Mouse (Mus musculus) stomach, postnatal 0 days (tissue): Measurements from ENCODE around the gene Zbtb22.

ENCODE experiments used
- CTCF ChIP-seq: IDR thresholded peaks from 2 replicates; pipeline ENCODE4 v1.5.1; 2016; ENCODE audit warnings: antibody characterized with exemption, low read depth, mild to moderate bottlenecking, moderate library complexity
- EP300 ChIP-seq: optimal IDR thresholded peaks from 2 replicates; pipeline ENCODE3; 2016; ENCODE audit warnings: antibody characterized with exemption

DNA sequence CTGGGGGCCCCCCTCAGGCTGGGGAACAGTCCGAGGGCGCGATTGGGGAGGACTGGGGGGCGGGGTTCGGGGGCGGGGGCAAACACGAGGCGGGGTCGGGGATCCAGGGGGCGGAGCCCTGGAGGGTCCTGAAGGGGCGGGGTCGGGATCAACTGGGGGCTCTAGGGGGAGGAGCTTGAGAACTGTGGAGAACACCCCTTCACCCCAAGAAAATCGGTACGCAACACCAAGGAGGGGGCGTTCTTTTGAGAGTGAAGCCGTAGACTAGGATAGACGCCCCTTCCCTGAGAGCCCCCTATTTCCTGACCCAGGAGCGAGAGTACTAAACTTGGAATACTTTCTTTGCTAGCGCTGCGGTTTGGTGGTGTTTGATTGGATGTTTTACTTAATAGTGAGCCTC lies 590 bp downstream of the Zbtb22 start:
- TF ChIP-seq CTCF (no peak), EP300 (no peak)
